Mouse (Mus musculus): ENCODE data around the gene Clstn3.

DNA sequence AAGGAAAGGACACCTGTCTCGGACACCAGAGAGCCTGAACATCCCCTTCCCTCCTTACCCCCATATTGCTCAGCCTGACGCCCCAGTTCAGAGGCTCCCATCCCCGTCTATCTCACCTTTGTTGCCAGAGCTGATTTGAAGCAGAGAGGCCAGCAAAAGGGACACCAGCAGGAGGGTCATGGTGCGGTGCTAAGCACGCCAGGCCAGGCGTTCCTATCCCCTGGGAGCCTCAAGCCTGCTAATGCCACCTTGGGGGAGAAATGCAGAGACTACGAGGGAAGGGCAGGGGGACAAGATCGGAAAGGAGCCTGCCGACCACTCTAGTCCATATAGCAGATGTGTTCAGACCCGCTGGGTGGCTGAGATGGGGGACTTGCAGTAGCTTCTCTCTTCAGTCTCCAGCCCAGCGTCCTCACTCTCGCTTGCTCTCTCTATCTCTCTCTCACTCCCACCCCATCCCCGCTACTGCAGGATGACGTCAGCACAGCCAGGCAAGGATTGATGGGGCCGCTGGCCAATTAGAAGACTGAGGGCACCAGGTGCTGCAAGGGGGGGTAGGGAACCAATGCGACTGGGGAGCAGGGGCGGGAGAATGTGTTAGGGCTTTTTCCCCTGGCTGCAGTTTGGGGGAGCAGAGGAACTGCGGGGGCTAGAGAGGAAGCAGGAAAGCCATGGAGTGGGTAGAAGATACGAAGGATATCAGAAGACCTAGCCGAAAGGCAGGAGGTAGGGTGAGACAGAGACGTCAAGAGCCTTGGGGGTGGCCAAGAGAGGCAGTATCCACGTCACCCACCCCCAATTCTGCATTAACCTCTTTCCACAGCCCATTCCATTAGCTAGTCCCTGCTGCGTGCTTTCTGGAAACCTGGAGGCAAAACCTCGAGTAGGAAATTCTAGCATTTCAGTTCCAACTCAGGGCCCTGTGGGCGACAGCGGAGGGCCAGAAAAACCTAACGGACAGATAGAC lies at the start of gene Clstn3:
- TF ChIP-seq POLR2A (IDR thresholded peaks at IDR 0.05; ENCODE audit: extremely low read depth, insufficient read depth, low read length) = peak; percentile 98
- TF ChIP-seq CTCF (IDR thresholded peaks at IDR 0.05; ENCODE audit: extremely low read depth, insufficient read depth, low read length) = no peak

Measured in cortical plate, adult 2 months (tissue).